Mouse (Mus musculus) cerebellum, adult 2 months (tissue): Measurements from ENCODE around the gene Btnl1.

Experiments
- CTCF ChIP-seq: fragments of 200-500 bp; IDR thresholded peaks from 2 replicates; pipeline ENCODE4 v1.5.1; 2011; ENCODE audit warnings: low read depth, mild to moderate bottlenecking, control low read depth, low read length, moderate library complexity, borderline replicate concordance; ENCODE audit not compliant: insufficient read depth
- POLR2A ChIP-seq: fragments of 200-500 bp; IDR thresholded peaks from 2 replicates; pipeline ENCODE4 v1.6.1; 2011; ENCODE audit warnings: low read length, control low read depth, borderline replicate concordance; ENCODE audit not compliant: insufficient read depth

DNA sequence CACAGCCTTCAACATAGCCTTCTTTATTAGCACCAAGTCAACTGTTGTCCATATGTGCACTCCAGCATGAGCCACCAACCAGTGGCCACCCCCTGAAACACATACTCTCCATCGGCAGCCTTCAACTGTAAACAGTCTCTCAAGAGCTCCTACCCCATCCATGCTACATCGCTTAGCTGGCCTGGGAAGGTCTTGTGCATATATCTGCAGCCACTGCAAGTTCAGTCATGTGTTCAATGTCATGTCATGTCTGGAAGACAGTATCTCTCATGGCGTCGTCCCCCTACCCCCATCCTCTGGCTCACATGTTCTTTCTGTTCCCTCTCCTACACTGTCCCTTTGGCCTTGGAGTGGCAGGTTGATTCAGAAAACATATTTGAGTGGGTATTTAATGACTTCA lies 32.0 kb upstream of the Btnl1 start:
- no peak for TF ChIP-seq POLR2A
- no peak for TF ChIP-seq CTCF
